Mouse (Mus musculus): Measurements from ENCODE around the gene Golim4.
"Not testable (repeated sequence)": the region's sequence is repeated elsewhere in the genome, so short reads cannot be mapped to it uniquely, and the experiment has no call there.

Gene Golim4

DNA sequence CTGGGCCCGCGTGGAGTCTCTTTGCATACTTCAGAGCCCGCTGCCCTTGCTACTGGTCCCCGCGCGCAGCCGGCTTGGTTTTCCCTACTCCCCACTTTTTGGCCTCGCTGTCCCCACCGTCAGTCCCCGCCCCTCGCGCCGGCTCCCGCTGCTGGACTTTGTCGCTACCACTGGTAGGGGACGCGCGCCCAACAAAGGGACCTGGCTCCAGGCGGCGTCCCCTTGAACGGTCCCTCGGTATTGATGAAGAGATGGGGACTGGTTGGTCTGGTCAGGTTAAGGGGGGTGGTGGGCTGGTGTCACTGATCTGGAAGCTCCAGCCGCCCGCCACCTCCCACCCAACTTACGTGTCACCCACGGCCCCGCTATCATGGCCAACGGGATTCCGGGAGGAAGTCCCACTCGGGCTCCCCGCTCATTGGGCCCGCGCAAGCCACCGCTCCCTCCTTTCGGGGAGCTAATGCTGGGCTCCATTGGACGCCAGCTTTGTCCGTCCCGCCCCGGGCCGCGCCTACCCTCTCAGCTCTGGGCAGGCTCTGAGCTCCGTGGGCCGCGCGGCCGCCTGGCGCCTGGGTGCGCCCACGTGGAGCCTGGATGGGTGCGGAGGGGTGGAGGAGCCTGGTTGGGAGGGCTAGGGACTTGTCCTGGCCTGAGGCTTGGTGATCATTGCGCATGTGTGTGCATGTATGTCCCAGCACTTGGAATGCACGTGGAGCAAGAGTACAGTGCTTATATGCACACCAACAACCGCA is at the start of gene Golim4:
Golim4 (minus strand) TSS at position 399 of the 752 bp plus-strand sequence.
- Histone ChIP-seq H3K27me3 (ENCODE audit: insufficient read depth, low read length) (peaks cover 37% of the 10 kb centered on the region), H3K4me1 (replicated peaks; ENCODE audit: low read depth, low read length) (peaks cover 10% of the 10 kb centered on the region; the same call in 1 of the 2 replicates)
- TF ChIP-seq NANOG (IDR thresholded peaks at IDR 0.05; ENCODE audit: borderline replicate concordance, low read length) (no peak), POU5F1 (IDR thresholded peaks at IDR 0.05; ENCODE audit: borderline replicate concordance, low read length) (no peak), CTCF (conservative IDR thresholded peaks at IDR 0.05; ENCODE audit: low read length) (no peak)

DNA sequence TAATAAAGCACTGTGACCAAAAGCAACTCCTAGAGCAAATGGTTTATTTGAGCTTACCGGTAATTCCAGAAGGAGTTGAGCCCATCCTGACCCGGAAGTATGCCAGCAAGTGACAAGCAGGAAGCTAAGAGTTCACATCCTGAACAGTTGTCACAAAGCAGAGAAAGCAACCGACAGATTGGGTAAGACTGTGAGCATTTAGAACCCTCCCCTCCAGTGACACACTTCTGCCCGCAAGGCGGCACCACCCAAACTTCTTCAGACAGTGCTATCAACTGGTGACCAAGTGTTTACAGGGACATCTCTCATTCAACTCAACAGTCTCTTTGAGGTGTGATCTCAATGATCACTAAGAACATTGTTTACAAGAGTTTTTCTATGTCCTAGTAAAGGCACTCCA is 48.9 kb upstream of the Golim4 start:
- TF ChIP-seq NANOG (IDR thresholded peaks at IDR 0.05; ENCODE audit: borderline replicate concordance, low read length), result no peak
- no peak for TF ChIP-seq POU5F1 (IDR thresholded peaks at IDR 0.05; ENCODE audit: borderline replicate concordance, low read length)
- no peak overlapping the region for H3K4me3 ChIP-seq (replicated peaks; ENCODE audit: low read length)

More for the DNA sequence above, at the start of gene Golim4:
- Histone ChIP-seq H3K36me3 (ENCODE audit: insufficient read depth, low read length) (no peaks in the 10 kb centered on the region), H3K4me3 (replicated peaks; ENCODE audit: low read length) (peak within 1 kb of the TSS; percentile 86), H3K9me3 (ENCODE audit: low read length) (no peaks in the 10 kb centered on the region)

DNA sequence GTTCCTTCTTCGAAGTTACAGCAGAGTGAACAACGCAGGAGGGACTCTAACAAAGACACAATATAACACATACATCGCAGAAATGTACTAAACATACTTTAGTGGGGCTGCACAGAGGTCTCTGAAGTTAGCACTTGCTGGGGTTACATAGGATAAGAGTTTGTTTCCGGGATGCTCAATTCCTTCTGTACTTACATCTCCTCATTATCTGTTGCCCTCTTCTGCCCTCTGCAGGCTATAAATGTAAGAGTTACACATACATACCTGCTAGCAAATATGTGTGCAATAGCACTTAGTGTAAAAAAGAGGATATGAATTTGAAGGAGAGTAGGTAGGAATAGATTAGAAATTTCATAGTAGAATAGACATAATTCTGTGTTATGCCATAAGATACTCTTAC is 44.4 kb upstream of the Golim4 start:
- no peaks in the 10 kb centered on the region for H3K27me3 ChIP-seq (ENCODE audit: insufficient read depth, low read length)
- no peaks in the 10 kb centered on the region for H3K36me3 ChIP-seq (ENCODE audit: insufficient read depth, low read length)
- no peaks in the 10 kb centered on the region for H3K4me1 ChIP-seq (replicated peaks; ENCODE audit: low read depth, low read length)
- H3K4me3 ChIP-seq (replicated peaks; ENCODE audit: low read length), result no peak overlapping the region
- TF ChIP-seq CTCF (conservative IDR thresholded peaks at IDR 0.05; ENCODE audit: low read length) (no peak; the same call in 1 of the 2 replicates), NANOG (IDR thresholded peaks at IDR 0.05; ENCODE audit: borderline replicate concordance, low read length) (no peak), POU5F1 (IDR thresholded peaks at IDR 0.05; ENCODE audit: borderline replicate concordance, low read length) (no peak)
- peaks cover 3% of the 10 kb centered on the region; the same call in 1 of the 2 replicates for H3K9me3 ChIP-seq (ENCODE audit: low read length)

More for the DNA sequence above, 48.9 kb upstream of the Golim4 start:
- Histone ChIP-seq H3K4me1 (replicated peaks; ENCODE audit: low read depth, low read length) (no peaks in the 10 kb centered on the region), H3K27me3 (ENCODE audit: insufficient read depth, low read length) (no peaks in the 10 kb centered on the region), H3K36me3 (ENCODE audit: insufficient read depth, low read length) (no peaks in the 10 kb centered on the region), H3K9me3 (ENCODE audit: low read length) (peaks cover 2% of the 10 kb centered on the region)

DNA sequence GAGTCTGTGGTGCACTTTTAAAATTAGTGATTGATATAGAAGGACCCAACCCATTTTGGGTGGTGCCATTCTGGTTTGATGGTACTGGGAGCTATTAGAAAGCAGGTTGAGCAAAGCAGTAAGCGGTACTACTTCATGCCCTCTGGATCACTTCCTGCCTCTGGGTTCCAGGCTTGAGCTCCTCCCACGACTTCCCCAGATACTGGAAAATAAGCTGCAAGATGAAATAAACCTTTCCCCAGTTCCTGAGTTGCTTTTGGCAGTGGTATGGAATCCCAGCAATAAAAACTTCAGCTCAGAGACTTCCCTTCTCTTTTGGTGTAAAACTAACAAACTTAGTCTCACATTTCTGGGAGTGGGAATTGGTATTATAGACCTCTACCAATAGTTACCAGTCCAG is 43.7 kb upstream of the Golim4 start:
- Histone ChIP-seq H3K27me3 (ENCODE audit: insufficient read depth, low read length) (no peaks in the 10 kb centered on the region), H3K4me1 (replicated peaks; ENCODE audit: low read depth, low read length) (no peaks in the 10 kb centered on the region), H3K36me3 (ENCODE audit: insufficient read depth, low read length) (no peaks in the 10 kb centered on the region), H3K4me3 (replicated peaks; ENCODE audit: low read length) (no peak overlapping the region), H3K9me3 (ENCODE audit: low read length) (peaks cover 3% of the 10 kb centered on the region; the same call in 1 of the 2 replicates)
- TF ChIP-seq NANOG (IDR thresholded peaks at IDR 0.05; ENCODE audit: borderline replicate concordance, low read length) (no peak), CTCF (conservative IDR thresholded peaks at IDR 0.05; ENCODE audit: low read length) (no peak), POU5F1 (IDR thresholded peaks at IDR 0.05; ENCODE audit: borderline replicate concordance, low read length) (no peak)

DNA sequence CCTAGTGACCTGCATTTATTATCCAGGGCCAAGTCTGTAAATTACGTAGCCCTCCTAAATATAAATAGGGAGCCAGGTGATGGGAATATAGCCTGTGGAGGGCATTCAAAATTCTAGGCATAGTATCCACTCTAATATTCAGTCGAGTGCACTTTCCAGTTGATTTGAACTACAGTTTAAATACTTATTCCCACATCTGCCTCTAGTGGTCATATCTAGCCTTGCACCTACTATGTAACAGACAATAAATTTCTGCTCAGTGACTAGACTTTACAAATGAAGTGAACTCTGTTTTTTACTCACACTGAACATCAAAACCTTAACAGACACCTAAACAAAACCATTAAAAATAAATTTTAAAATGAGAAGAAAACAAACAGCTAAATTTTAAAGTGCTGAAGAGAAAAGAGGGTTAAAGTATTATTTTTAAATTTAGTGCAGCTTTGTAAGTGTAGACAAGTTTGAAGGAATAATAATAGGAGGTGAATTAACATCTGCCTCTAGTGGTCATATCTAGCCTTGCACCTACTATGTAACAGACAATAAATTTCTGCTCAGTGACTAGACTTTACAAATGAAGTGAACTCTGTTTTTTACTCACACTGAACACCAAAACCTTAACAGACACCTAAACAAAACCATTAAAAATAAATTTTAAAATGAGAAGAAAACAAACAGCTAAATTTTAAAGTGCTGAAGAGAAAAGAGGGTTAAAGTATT is 24.4 kb upstream of the Golim4 start:
- not testable (repeated sequence) for H3K36me3 ChIP-seq (ENCODE audit: insufficient read depth, low read length)
- peak; percentile 29 for TF ChIP-seq CTCF (conservative IDR thresholded peaks at IDR 0.05; ENCODE audit: low read length)

DNA sequence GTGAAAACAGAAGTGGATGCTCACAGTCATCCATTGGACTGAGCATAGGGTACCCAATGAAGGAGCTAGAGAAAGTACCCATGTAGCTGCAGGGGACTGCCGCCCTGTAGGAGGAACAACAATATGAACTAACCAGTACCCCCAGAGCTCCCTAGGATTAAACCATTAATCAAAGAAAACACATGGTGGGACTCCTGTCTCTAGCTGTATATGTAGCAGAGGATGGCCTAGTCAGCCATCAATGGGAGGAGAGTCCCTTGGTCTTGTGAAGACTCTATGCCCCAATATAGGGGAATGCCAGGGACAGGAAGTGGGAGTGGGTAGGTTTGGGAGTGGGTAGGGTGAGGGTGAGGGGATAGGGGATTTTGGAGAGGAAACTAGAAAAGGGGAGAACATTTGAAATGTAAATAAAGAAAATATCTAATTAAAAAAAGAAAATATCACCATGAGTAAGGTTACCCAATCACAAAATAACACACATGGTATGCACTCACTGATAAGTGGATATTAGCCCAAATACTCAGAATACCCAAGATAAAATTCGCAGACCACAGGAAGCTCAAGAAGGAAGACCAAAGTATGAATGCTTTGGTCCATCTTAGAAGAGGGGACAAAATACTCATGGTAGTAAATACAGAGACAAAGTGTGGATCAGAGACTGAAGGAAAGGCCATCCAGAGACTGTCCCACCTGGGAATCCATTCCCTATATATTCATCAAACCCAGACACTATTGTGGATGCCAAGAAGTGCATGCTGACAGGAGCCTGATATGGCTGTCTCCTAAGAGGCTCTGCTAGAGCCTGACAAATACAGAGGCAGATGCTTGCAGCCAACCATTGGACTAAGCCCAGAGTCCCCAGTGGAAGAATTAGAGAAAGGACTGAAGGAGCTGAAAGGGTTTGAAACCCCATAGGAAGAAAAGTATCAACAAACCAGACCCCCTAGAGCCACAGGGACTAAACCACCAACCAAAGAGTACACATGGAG is 6.3 kb upstream of the Golim4 start:
- H3K36me3 ChIP-seq (ENCODE audit: insufficient read depth, low read length); H3K27me3 ChIP-seq (ENCODE audit: insufficient read depth, low read length); H3K4me3 ChIP-seq (replicated peaks; ENCODE audit: low read length); H3K4me1 ChIP-seq (replicated peaks; ENCODE audit: low read depth, low read length): not testable (repeated sequence)
- H3K9me3 ChIP-seq (ENCODE audit: low read length), result peaks cover 16% of the 10 kb centered on the region

More for the DNA sequence above, 24.4 kb upstream of the Golim4 start:
- not testable (repeated sequence) for H3K9me3 ChIP-seq (ENCODE audit: low read length); H3K4me1 ChIP-seq (replicated peaks; ENCODE audit: low read depth, low read length); H3K4me3 ChIP-seq (replicated peaks; ENCODE audit: low read length); H3K27me3 ChIP-seq (ENCODE audit: insufficient read depth, low read length)

DNA sequence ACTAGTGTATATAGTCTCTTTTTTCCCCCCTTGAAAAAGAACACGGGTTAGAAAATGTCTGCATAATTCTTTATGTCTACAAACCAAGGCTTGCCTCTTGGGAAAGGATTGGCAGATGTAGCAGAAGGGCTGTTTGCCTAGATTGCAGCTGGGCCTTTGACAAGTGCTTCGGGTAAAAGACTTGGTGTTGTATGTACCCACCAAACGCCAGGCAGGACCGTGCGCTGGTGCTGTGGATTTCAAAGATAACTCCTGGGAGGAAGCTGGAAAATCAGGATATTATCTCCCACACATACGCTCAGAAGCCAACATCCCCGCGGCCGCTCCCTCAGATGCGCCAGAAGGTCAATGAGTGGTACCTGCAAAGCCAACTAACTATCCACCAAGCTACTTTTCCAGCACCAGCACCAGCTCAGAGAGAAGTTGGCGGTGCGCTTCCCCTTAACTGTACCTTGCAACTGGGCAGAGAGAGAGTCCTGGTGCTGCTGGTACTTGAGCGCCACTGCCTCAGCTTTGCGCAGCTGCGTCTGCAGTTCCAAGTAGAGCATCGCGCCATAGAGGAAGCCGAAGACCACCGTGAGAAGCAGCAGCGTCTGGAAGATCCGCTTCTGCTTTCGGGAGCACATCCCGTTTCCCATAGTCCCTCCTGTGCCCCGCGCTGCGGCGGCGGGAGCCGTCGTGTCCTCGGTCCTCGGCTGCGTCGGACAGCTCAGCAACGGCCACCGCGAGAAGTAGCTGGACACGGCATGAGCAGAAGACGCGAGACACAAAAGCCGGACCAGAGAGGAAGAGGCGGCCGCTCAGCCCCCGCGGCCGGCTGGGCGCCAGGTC is 873 bp downstream of the Golim4 start:
- TF ChIP-seq CTCF (conservative IDR thresholded peaks at IDR 0.05; ENCODE audit: low read length), result no peak
- no peak for TF ChIP-seq POU5F1 (IDR thresholded peaks at IDR 0.05; ENCODE audit: borderline replicate concordance, low read length)
- no peak for TF ChIP-seq NANOG (IDR thresholded peaks at IDR 0.05; ENCODE audit: borderline replicate concordance, low read length)
- peaks cover 10% of the 10 kb centered on the region; the same call in 1 of the 2 replicates for H3K4me1 ChIP-seq (replicated peaks; ENCODE audit: low read depth, low read length)

More for the DNA sequence above, 873 bp downstream of the Golim4 start:
- Histone ChIP-seq H3K36me3 (ENCODE audit: insufficient read depth, low read length) (no peaks in the 10 kb centered on the region), H3K27me3 (ENCODE audit: insufficient read depth, low read length) (peaks cover 37% of the 10 kb centered on the region), H3K9me3 (ENCODE audit: low read length) (no peaks in the 10 kb centered on the region), H3K4me3 (replicated peaks; ENCODE audit: low read length) (peak overlapping the region; percentile 86)

Measured in E14TG2a.4 (cell line).